Mouse (Mus musculus): ENCODE measurements around the gene Csrp3.

Gene Csrp3

DNA sequence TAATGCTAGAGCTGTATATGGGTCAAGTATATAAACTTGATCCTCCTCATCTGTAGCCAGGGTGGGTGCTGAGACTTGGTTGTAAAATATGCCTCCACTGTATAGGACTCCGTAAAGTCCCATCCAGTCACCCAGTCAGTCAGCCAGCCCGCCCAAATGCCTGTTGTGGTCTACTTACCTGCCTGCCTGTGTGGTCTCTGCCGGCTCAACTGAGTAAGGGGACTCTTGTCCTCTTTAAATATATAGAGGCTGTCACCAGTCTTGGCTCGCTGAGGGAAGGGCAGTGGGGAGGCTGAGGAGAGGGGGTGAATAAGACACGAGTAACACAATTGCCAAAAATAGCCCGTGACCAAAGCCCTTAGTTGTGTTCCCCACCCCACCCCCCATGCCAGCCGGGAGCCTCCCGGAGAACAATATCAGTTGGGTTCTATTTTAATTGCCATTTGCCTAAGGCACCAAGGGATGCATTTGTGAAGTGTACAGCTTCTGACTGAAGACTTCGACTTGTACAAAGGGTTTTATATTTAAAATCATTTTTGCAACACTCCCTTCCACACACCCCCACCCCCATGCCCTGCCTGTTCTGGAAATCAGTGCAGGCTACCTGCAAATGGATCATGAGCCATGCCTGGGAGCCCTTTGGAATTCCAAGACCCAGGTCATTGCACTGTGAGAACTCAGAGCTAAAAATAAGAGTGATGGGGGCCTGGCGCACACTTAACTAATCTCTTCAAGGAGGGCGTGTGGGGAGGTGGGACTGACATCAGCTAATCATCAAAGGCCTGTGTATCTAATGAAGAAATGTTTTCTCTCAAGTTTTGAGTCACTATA lies at the start of gene Csrp3:
Gene Csrp3, minus strand, starts transcription at position 214 of the 831 bp plus-strand sequence.
- no peak for DNase-seq

DNA sequence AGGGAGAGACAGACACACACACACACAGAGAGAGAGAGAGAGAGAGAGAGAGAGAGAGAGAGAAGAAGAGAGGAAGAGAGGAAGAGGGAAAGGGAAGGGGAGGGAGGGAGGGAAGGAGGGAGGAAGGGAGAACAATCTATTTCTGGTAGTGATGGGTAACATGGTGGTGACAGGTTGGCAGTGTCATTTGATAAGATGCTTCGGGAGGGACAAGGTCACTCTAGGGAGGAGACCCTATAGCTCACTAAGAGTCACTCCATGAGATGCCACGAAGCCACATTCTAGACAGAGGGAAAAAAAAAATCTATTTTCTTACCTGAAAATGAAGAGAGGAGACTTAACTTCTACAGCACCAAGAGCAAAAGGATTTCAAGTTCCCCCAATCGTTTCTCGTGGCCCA lies 48.2 kb upstream of the Csrp3 start:
- DNase-seq: no peak

DNA sequence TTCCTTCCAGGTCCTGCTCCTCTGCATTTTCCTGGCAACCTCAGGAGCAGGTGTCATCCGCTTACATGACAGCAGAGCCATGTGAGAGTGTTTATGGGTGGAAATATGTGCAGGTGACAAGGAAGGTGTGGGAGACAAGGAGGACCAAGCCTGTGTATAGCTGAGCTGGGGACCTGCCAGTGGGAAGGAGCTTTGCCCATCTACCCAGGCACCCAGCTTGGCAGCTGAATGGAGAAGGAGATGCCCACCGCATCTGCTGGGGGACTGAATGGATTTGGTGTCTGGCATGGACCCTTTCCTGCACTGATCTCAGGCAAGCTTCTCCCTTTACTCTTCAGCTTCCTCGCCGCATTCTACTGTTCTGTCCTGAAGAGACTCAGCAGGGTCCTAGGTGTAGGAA lies 47.6 kb upstream of the Csrp3 start:
- DNase-seq: no peak

DNA sequence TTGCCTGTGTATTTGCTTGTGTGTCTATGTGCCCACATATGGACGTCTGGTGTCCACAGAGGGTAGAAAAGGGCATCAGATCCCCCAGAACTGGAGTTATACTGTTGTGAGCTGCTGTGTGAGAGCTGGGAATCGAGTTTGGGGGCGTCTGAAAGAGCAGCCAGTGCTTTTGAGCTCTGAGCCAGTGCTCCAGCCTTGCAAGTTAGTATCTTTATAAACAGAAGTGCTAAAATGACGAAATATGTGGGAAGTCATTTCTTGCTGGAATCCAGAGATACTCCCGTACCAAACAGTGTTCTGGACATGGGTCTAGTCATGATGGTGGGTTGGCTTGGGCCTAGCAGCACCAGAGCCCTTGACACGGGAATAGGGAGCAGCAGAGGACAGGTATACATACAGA lies 46.9 kb upstream of the Csrp3 start:
- no peak for DNase-seq

DNA sequence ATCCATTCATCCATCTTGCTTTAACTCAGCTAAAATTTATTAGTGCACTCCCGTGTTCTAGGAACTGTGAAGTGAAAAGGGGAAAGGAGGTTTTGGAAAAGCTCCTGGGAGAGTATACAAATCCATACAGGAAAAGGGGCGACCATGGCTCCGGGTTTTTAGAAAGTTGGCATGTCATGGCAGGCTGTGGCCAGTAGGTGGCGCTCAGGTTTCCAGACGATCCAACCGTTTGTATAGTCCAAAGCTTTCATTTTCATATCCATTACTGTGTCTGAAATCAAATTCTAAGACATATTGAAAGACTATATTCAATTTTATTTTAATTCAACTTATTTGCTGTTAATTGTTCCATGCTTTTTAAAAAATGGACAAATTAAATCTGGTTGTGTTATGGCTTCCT lies 46.3 kb upstream of the Csrp3 start:
- peak; percentile 83 to 85 for DNase-seq

DNA sequence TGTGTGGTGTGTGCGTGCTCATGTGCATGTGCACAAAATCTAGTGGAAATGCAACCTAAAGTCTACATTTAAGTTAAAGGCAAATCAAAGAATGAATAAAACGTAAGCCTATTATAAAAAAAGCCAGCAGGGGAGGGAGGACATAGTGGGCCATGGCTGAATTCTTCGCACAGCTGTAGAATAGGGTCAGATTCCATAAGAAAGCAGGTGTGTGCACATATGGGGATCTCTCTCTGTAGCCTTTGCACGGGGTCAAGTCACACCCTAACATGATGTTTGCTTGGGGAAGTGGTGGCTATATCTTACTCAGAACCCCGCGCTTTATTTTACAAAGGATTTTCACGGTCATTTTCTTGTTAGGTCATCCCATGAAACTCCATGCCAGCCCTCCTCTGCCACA lies 45.3 kb upstream of the Csrp3 start:
- no peak for DNase-seq

DNA sequence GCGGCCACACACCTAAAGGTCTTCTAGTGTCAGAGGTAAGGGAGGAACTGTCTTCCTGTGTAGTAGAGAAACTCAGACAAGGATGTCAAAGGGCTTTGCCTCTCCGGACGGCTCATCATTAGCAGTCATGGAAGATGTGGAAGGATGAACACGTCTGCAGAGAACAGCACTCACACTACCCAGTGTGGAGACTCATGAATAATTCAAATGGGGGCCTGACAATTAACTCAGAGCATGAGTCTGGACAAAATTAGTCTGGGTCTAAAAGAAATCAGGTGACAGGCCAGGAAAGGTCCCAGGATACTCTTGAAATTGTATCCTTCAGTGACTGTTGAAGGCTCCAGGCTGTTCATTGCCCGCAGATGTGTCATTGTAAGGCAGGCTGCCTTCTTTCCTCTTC lies 43.2 kb upstream of the Csrp3 start:
- DNase-seq: no peak

DNA sequence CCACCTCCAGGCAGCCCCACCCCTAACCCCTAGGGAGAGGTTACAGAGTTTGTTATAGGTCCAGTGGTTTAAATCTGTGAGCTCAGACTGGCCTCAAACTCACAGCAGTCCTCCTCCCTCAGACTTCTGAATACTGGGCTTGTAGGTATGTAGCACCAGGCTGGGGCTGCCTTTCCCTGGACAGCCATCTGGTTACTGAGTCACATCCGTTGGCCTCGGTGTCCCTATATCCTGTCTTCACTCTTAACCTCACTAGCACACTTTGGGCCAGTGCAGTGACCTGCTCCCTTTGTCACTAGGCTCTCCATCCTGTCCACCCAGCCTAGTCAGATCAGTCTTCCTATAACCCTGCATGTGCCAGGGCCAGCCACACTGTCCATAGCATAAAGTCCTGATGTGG lies 40.9 kb upstream of the Csrp3 start:
- no peak for DNase-seq

DNA sequence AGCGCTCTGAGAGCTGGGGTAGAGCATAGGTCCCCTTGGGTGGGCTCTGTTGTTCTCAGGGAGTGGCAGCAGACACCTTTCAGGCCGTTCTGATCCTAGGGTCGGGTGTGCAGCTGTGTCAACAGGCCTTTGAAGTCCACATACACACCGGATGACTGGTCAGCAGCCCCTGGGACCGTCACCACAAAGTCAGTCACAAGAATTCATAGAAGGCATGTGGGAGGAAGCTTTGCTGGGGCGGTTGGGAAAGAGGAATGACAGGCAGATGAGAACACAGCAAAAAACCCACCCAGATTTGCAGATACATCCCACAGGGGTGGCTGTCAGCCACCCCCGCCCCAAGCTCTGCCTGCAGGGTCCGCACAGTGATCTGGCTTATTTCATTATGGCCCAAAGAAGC lies 40.1 kb upstream of the Csrp3 start:
- DNase-seq: no peak

DNA sequence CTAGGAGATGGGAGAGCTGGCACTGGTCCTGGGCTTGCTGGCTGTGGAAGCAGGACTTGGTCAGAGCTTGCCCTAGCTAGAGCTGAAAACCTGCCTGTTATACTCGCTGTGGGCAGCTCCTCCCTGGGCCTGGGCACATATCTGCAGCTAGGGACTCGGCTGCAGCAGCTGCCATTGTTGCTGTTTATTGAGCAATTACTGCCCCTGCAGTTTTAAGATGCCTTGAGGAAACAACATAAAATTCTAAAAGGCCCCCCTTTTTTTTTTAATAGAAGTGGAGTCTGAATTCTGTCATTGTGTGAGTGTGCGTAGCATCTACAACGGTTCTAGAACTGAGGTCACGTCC lies 36.4 kb upstream of the Csrp3 start:
- DNase-seq: no peak

DNA sequence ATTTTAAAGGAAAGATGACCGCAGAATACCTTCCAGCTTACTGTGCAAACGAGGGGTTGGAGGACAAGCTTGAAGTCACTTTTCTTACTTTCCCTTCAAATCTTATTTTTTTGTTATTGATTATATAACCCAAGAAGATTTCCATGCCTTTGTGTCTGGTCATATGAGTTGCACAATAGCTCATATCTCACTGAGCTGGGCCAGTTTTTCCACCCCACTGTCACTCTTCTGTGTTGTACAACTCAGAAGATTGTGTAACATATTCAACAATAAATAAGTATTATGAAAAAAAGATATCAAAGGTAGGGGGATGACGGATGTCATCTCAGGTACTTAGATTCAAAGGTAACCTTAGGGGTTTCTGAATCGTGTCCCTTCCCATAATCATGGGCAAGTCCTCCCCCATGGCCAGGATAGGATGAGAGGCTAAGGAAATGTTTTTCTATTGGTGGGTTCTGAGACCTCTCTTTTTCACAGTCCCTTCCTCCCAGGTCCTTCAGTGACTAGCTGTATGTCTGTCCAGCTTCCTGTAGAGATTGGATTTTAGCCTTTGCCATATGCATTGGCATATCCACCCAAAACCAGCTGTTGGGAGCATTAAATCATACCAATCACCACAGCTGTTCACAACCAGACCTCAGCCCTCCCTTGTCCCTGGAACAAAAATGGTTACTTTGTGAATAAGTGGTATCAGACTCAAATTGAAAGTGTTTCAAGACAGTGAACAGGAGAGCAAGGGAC lies 35.9 kb upstream of the Csrp3 start:
- no peak for DNase-seq

DNA sequence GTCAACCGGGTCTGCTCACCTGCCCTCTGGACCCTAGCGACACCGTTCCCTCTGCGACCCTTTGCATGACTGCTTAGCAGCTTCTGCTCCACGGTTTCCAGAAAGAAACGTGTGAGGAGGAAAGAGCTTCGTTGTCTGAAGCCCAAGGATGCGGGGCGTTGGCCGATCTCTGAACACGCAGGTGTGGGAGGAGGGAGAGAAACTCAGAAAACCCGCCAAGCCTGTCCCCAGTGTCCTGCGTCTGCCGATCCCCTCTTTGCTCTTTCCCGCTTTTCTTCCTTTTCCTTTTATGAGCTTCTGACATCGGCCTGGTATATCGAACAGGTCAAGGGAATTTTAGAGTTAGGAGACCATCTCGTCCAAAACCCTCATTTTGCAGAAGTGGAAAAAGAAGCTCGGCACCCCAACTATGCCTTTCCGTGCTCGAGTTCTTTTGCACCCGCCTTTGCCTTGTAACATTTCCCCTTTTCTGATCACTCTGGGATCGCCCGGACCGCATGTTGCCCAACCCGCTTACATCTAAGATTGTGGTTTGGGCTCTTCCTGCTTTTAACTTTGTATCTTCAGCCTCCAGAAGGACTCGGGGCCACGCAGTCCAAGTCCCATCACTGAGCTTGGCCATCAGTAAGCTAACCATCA lies 34.3 kb upstream of the Csrp3 start:
- DNase-seq: no peak

DNA sequence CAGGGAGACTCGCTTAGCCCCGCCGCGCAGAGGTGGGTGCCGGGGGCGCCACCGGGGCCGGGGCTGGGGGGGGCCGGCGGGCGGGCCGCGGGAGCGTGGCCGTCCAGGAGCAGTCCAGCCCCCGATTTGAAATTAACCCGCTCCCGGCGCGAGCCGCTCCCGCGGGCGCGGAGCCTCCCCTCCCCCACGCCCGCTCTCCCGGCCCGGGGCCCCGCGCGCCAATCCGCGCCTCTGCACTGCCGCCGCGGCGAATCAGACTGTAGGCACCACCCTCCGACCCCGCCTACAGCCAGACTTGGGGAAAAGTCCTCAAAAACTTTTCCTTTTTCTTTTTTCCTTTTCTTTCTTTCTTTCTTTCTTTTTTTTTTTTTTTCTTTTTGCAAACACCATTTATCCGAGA lies 33.7 kb upstream of the Csrp3 start, which contains the start of gene E2f8:
Gene E2f8, minus strand, starts transcription at position 111 of the 400 bp plus-strand sequence.
- peak; percentile 25 to 57 for DNase-seq

DNA sequence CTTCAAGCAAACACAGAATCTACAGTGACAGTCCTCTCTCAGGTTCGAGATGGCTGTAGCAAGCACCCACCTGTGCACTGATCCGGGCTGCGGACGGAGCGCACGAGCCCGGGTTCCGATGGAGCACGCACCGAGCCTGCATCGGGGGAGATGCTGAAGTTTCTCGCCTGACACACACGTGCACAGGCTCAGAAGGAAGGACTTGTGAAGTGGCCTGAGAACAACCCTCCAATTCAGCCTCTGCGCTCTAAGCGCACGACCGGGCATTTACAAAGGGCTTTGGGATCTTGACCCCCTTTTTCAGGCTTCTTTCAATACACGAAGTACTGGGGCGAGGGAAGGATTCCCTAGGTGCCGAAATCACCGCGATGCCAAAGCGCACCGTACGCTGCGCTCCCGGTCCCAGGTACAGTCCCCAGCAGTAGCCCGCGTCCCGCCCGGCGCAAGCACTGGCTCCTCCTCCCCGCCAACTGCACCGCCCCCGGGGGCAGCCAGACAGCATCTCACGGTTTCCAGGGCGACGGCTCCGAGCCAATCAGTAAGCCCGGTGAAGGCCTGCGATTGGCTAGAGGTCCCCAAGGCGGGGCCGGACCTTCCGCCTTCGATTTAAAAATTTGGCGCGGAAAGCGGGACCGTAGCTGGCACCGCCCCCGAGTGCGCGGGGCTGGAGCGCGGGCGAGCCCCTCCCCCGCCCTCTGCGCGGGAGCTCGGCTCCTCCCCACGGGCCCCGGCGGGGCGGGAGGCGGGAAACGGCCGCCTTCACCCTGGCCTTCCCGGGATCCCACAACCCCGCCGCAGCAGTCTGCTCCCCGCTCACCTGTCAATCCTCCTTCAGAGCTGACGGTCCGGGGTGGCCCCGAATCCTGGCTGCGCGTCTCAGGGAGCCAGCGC lies 33.0 kb upstream of the Csrp3 start:
- peak; percentile 93 to 95 for DNase-seq

DNA sequence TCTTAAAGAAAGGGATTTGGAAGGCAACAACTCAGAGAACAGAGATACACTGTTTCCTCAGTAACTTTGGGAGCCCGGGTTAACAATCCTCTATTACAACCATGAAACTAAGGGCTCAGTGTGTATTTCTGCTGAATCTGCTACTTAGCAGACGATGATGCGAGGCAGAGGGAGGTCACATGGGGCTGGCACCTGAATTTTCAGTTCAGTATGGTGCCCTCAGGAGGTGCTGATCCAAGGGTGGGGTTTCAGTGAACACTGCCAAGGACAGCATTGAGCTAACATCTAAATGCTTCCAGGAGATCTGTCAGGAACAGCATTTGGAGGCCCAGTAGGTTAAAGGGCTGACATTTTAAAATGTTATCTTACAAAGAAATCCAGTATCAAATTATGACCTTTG lies 31.7 kb upstream of the Csrp3 start:
- no peak for DNase-seq

DNA sequence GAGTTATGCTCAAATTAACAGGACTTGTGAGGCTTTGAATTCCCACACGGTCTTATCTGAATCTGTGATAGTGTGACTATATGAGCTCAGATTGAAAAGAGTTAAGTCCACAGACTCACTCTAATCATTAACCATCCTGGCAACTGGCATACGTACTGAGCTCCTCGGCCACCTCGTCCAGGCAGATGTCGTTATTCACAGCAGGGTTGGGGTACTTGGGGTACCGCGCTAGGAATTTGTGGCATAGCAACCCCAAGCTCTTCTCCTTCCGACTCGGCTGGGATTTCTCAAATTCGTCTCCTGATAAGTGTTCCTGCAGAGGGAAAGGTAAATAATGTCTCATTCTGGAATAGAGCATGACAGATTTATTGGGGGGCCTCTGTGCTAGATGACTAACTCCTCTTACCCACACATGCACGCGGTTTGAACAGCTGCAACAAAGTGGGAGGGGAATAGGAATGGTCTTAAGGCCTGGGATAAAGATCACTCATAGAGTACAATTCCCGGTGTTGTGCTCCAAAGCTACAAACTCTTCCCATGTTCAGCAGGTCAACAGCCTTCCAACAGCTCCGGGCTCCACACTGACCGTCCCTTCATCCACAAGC lies 30.1 kb upstream of the Csrp3 start:
- DNase-seq: no peak

DNA sequence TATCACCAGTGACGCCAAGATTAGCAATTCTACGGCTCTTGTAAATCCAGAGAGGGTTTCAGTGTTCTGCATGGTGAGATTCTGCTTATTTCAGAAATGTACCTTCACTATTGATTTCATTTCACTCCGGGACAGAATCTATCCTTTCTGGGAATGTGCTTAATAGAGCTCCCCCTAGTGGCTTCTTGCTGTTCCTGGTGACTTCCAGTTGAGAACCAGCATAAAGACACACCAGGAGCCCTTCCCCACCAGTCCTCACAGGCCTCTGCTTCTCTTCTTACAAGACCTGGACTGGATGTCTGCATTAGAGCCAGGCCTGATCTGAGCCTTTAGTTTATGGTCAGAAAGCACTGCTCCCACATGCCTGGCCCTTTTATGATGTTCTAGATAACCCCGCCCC lies 28.7 kb upstream of the Csrp3 start:
- DNase-seq: peak; percentile 35 to 67

DNA sequence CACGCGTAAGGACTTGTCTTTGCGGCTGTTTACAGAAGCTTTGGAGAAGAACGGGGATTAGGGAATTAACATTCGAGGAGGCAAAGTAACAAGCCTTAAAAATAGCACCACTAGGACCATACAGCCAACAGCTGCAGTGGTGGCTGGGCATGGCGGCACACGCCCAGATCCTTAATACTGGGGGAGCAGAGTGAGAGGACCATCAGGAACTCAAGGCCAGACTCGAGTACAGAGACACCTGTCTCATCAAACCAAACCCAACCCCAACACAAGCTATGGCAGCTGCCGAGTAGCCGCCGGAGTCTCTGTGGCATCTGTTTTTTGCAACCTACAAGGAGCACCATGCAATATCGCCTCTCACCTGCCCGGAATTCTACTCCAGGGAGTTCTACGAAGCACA lies 27.3 kb upstream of the Csrp3 start:
- DNase-seq: no peak

DNA sequence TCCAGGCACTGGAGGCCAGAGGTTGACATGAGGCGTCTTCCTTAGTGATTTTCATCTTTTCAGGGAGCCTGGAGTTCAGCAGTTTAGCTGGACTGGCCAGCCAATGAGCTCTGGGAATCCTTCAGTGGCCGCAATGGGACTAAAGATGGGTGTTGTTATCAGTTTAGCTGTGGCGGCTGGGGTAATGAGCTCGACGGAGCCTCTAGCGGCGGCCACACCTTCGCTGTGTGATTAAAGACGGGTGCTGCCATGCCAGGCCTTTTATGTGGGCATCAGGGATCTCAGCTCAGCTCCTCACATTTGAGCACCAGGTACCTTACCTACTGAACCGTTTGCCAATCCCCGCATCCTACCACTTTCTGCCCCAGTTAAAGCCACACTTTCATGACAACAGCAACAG lies 23.5 kb upstream of the Csrp3 start:
- DNase-seq: no peak

DNA sequence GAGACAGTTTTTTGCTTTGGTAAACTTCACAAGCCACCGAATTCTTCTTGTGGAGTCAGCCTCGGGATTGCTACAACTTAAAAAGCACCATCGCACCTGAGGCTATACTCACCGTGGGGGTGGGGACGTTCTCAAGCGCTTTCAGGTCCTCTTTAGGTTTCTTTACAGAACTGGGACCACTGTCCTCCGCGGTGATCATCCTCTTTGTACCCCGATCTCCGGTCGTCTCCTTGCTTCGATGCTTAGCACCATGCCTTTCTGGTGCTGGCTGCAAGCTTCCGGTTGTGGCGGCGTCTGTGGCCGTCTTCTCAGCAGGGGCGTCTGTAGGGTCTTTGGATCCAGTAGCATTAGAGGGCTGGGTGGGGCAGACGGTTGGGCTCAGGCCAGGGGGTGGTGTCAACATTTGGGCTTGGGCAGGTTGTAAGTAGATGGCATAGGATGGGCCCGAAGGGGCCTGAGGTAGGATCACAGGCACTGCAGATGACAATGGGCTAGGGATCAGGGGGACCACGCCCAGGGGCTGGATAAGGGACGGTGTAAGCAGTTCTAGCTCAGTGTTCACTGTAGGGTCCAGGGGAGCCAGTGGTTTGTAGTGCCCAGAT lies 22.8 kb upstream of the Csrp3 start:
- DNase-seq: no peak

DNA sequence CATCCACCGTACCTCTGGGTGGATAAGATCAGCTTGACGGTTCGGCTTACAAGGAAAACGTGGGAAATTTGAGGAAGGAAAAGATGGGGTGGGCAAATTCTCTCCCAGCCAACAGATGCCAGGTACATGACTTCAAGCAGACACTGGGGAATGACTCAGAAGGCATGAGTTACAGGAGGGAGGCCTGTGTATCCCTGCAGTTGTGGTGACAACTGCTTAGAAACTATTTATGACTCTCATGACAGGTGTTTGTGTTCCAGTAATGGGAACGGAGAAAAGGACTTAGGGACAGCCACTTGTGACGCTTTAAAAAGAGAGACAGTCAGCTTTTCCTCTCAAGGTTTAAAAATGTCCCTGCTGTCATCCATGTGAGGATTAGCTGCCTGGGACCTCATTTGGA lies 22.3 kb upstream of the Csrp3 start:
- DNase-seq: no peak

DNA sequence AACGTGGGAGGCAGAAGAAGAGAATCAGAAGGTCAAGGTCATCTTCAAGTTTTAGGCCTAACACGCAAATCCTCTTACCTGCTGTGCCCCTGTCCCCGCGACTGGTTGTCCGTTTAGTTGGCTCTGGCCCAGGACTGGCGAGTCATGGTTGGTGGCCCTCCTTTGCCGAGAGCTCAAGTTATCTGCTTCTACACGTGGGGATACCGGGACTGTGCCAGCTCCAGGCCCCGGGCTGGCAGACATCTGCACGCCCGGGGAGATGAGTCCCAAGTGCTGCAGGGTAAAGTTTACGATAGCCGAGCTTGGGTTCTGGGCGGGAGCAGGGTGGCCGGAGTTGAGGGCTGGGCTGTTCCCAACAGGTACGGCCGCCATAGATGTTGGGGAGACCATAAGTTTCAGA lies 19.7 kb upstream of the Csrp3 start:
- no peak for DNase-seq
